In the genomic region with DNA sequence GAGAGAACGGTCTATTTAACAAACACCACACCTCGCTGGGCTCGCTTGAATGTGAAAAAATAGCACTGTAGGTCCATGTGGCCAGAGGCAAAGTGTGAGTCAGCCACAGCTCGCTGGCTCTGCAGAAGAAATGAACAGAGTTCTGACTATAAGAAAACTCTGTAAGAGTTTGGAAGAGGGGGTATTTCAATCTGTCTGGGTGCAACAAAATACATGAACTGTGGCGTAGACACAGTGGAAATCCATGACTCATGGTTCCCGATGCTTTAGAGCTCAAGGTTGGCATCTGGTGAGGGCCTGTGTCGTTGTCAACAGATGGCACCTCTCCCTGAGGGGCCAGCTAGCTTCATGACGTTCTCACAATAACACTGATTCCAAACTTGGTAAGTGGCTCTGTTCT, we compare ENCODE assay signal across 14 mouse cellular contexts.
DNase-seq lines count a peak whose midpoint lies in the region; ATAC-seq and TF ChIP-seq lines count a peak whose summit lies in the region.
"Had no signal": no experiment of that assay in that cellular context is flagged by ENCODE, and none has a peak within 500 bp of the region (broad histone marks: within the 10 kb centered on the region; RNA-seq: fewer than 3 reads in every experiment).

No protein-coding gene starts in this region.

- H3K4me1 ChIP-seq in liver, postnatal 0 days (ENCODE audit: insufficient read depth), result no peaks in the 10 kb centered on the region

- H3K36me3 ChIP-seq in liver, postnatal 0 days (replicated peaks; ENCODE audit: insufficient read depth, low read length), result no peaks in the 10 kb centered on the region
- H3K36me3 ChIP-seq: hindbrain, embryonic 12.5 days; lung, embryonic 15.5 days had no signal

- no peak overlapping the region for H3K9ac ChIP-seq in liver, postnatal 0 days (replicated peaks)
- H3K9ac ChIP-seq: hindbrain, embryonic 12.5 days; lung, embryonic 15.5 days had no signal

- H3K27ac ChIP-seq in left cerebral cortex, adult 2 months, result 0 out of 2 replicates have a peak overlapping the region, but pooled peaks have one; percentile 34
- H3K27ac ChIP-seq in liver, postnatal 0 days (ENCODE audit: low read depth), result no peak overlapping the region
- H3K27ac ChIP-seq: hindbrain, embryonic 12.5 days; lung, embryonic 15.5 days had no signal

- H3K4me2 ChIP-seq in liver, postnatal 0 days (ENCODE audit: low read depth, low read length), result no peak overlapping the region
- H3K4me2 ChIP-seq: hindbrain, embryonic 12.5 days; lung, embryonic 15.5 days had no signal

- TF ChIP-seq EP300 in liver, postnatal 0 days (IDR thresholded peaks at IDR 0.05; ENCODE audit: low read depth), result no peak

- intact Hi-C loops in left cerebral cortex, adult 2 months (cut with DNase I), result no loop called here
- intact Hi-C loops in left cerebral cortex, postnatal 36 days (cut with DNase I), result no loop called here

- ATAC-seq in liver, postnatal 0 days, result no peak
- no peak for ATAC-seq in activated CD4-positive, CD25-positive, alpha-beta regulatory T cell, adult 4 months
- ATAC-seq: midbrain, embryonic 16.5 days had no signal

- H3K27me3 ChIP-seq in liver, postnatal 0 days (ENCODE audit: insufficient read depth, low read length), result no peaks in the 10 kb centered on the region
- H3K27me3 ChIP-seq: hindbrain, embryonic 12.5 days; lung, embryonic 15.5 days had no signal

- peak; percentile 61 to 84 for DNase-seq in adrenal gland, adult (ENCODE audit: inconsistent age in 2 of 2, low spot score in 1 of 2)
- no peak for DNase-seq in adrenal gland, postnatal 25 days
- DNase-seq in left cerebral cortex, adult 2 months (ENCODE audit: extremely low spot score in 1 of 2, low spot score in 2 of 2), result no peak
- no peak for DNase-seq in left cerebral cortex, postnatal 36 days (ENCODE audit: low spot score in 2 of 2)
- DNase-seq in cerebellum, adult 9-10 months, result peak; percentile 71
- DNase-seq in liver, postnatal 0 days, result no peak
- no peak for DNase-seq in urinary bladder, postnatal 25 days (ENCODE audit: low spot score)
- DNase-seq: kidney, adult 18-20 months; retina, postnatal 1 day; spleen, adult 18-20 months had no signal

- no peak overlapping the region for H3K4me3 ChIP-seq in left cerebral cortex, adult 2 months
- H3K4me3 ChIP-seq in liver, postnatal 0 days (ENCODE audit: low read depth, low read length), result no peak overlapping the region
- H3K4me3 ChIP-seq: hindbrain, embryonic 12.5 days; lung, embryonic 15.5 days had no signal

- no peak for TF ChIP-seq CTCF in left cerebral cortex, adult 2 months (IDR thresholded peaks at IDR 0.05)
- TF ChIP-seq CTCF in liver, postnatal 0 days (IDR thresholded peaks at IDR 0.05; ENCODE audit: low read depth), result no peak

- H3K9me3 ChIP-seq in liver, postnatal 0 days (ENCODE audit: low read length), result no peaks in the 10 kb centered on the region
- H3K9me3 ChIP-seq: hindbrain, embryonic 12.5 days; lung, embryonic 15.5 days had no signal

- 69% methylated on average over 8 of the region's 8 CpGs for WGBS in liver, postnatal 0 days (ENCODE audit: insufficient replicate concordance)

Comparison
In these comparisons a context has a peak if more than half of its experiments do, and no peak if none do; other contexts are left out.
1. DNase-seq: peak in adrenal gland, adult (2 of 2) and cerebellum, adult 9-10 months (single experiment); none in adrenal gland, postnatal 25 days (single experiment), left cerebral cortex, adult 2 months (0 of 2), left cerebral cortex, postnatal 36 days (0 of 2), liver, postnatal 0 days (single experiment) and urinary bladder, postnatal 25 days (single experiment).